Mouse (Mus musculus): ENCODE data around the gene Vwa2. TPM values are rescaled to one million over a fixed set of nuclear protein-coding genes. Genes with fewer than 3 reads are reported as not detected.

Gene Vwa2
- polyA plus RNA-seq, 1 experiment from 2014 or later: 0.07 TPM

- no peak overlapping the region for H3K27ac ChIP-seq (ENCODE audit: low read depth, low read length)
- WGBS: 35% methylated on average over 4 of the region's 4 CpGs
- no peak for TF ChIP-seq CTCF (IDR thresholded peaks at IDR 0.05; ENCODE audit: low read depth)
- H3K27me3 ChIP-seq (replicated peaks; ENCODE audit: control insufficient read depth, insufficient read depth, low read length): no peaks in the 10 kb centered on the region
- no peak for ATAC-seq
- H3K4me1 ChIP-seq (replicated peaks; ENCODE audit: control insufficient read depth, insufficient read depth, low read length): peaks cover 10% of the 10 kb centered on the region; the same call in 1 of the 2 replicates
- no peaks in the 10 kb centered on the region for H3K9me3 ChIP-seq (ENCODE audit: control insufficient read depth)
- H3K4me3 ChIP-seq (ENCODE audit: low read depth, low read length): no peak overlapping the region
- H3K36me3 ChIP-seq (ENCODE audit: control insufficient read depth, insufficient read depth): no peaks in the 10 kb centered on the region
- H3K9ac ChIP-seq (ENCODE audit: low read depth, low read length): no peak overlapping the region
- no peak overlapping the region for H3K4me2 ChIP-seq (replicated peaks; ENCODE audit: low read depth)
These were observed 84.0 kb downstream of the Vwa2 start for GRCm38 (mm10) chr19:56958011-56958410.

- H3K4me2 ChIP-seq (replicated peaks; ENCODE audit: low read depth): no peak overlapping the region
- H3K9ac ChIP-seq (ENCODE audit: low read depth, low read length): no peak overlapping the region
- H3K4me3 ChIP-seq (ENCODE audit: low read depth, low read length): no peak overlapping the region
- no peaks in the 10 kb centered on the region for H3K27me3 ChIP-seq (replicated peaks; ENCODE audit: control insufficient read depth, insufficient read depth, low read length)
- H3K4me1 ChIP-seq (replicated peaks; ENCODE audit: control insufficient read depth, insufficient read depth, low read length): peaks cover 10% of the 10 kb centered on the region; the same call in 1 of the 2 replicates
- H3K36me3 ChIP-seq (ENCODE audit: control insufficient read depth, insufficient read depth): no peaks in the 10 kb centered on the region
- no peaks in the 10 kb centered on the region for H3K9me3 ChIP-seq (ENCODE audit: control insufficient read depth)
- TF ChIP-seq CTCF (IDR thresholded peaks at IDR 0.05; ENCODE audit: low read depth): no peak
- WGBS: 13% methylated on average over 6 of the region's 6 CpGs
- peak; percentile 76 for ATAC-seq
- H3K27ac ChIP-seq (ENCODE audit: low read depth, low read length): no peak overlapping the region
These were observed 84.6 kb downstream of the Vwa2 start for GRCm38 (mm10) chr19:56958582-56959021.

GRCm38 (mm10) chr19:56959057-56959456 is 85.0 kb downstream of the Vwa2 start:
- Histone ChIP-seq H3K4me2 (replicated peaks; ENCODE audit: low read depth) (no peak overlapping the region), H3K27me3 (replicated peaks; ENCODE audit: control insufficient read depth, insufficient read depth, low read length) (no peaks in the 10 kb centered on the region), H3K27ac (ENCODE audit: low read depth, low read length) (no peak overlapping the region), H3K4me1 (replicated peaks; ENCODE audit: control insufficient read depth, insufficient read depth, low read length) (peaks cover 10% of the 10 kb centered on the region; the same call in 1 of the 2 replicates), H3K36me3 (ENCODE audit: control insufficient read depth, insufficient read depth) (no peaks in the 10 kb centered on the region), H3K4me3 (ENCODE audit: low read depth, low read length) (no peak overlapping the region), H3K9ac (ENCODE audit: low read depth, low read length) (no peak overlapping the region), H3K9me3 (ENCODE audit: control insufficient read depth) (no peaks in the 10 kb centered on the region)
- TF ChIP-seq CTCF (IDR thresholded peaks at IDR 0.05; ENCODE audit: low read depth): no peak
- 76% methylated on average over 2 of the region's 2 CpGs for WGBS
- ATAC-seq: no peak

GRCm38 (mm10) chr19:56959601-56960000 is 85.6 kb downstream of the Vwa2 start:
- Histone ChIP-seq H3K9me3 (ENCODE audit: control insufficient read depth) (no peaks in the 10 kb centered on the region), H3K9ac (ENCODE audit: low read depth, low read length) (no peak overlapping the region), H3K27ac (ENCODE audit: low read depth, low read length) (no peak overlapping the region), H3K4me2 (replicated peaks; ENCODE audit: low read depth) (no peak overlapping the region), H3K4me1 (replicated peaks; ENCODE audit: control insufficient read depth, insufficient read depth, low read length) (peaks cover 10% of the 10 kb centered on the region; the same call in 1 of the 2 replicates), H3K27me3 (replicated peaks; ENCODE audit: control insufficient read depth, insufficient read depth, low read length) (no peaks in the 10 kb centered on the region), H3K36me3 (ENCODE audit: control insufficient read depth, insufficient read depth) (no peaks in the 10 kb centered on the region), H3K4me3 (ENCODE audit: low read depth, low read length) (no peak overlapping the region)
- 77% methylated on average over 3 of the region's 3 CpGs for WGBS
- no peak for ATAC-seq
- TF ChIP-seq CTCF (IDR thresholded peaks at IDR 0.05; ENCODE audit: low read depth): no peak

Other genes starting within 250 kb of the Vwa2 start
- 1.0 and 1.3 TPM in 2 replicates for gene Adrb1, start 152.1 kb upstream of the Vwa2 start, polyA plus RNA-seq (2015; fragmentation: Nextera tagmentation; extraction: Ambion mirVana)
- 11.3 and 11.8 TPM in 2 replicates for gene Ccdc186, start 52.1 kb upstream of the Vwa2 start, polyA plus RNA-seq (2015; fragmentation: Nextera tagmentation; extraction: Ambion mirVana)
- gene Tdrd1, start 48.0 kb upstream of the Vwa2 start, polyA plus RNA-seq (2015; fragmentation: Nextera tagmentation; extraction: Ambion mirVana): 0.12 and 0.13 TPM in 2 replicates
- gene Afap1l2, start 134.0 kb downstream of the Vwa2 start, polyA plus RNA-seq (2015; fragmentation: Nextera tagmentation; extraction: Ambion mirVana): 7.1 TPM in 2 replicates

Measured in intestine, postnatal 0 days (tissue).